Mouse (Mus musculus) forebrain, postnatal 0 days (tissue): ENCODE measurements around the gene Trpm6. TPM values are rescaled to one million over a fixed set of nuclear protein-coding genes. Genes with fewer than 3 reads are reported as not detected.

Experiments used
- ATAC-seq: fragments of 200-750 bp; cut with Nextera tagmentation; 2 replicates; pipeline ENCODE4 v1.8.0; 2017; ENCODE audit warnings: mild to moderate bottlenecking, moderate library complexity
- DNase-seq: peaks from one replicate; pipeline ENCODE4 v3.0.0-alpha.2; 2015
- H3K27ac ChIP-seq: fragments of 300-500 bp; sonication (generic); 2 replicates; pipeline ENCODE4 v1.5.1; 2014; ENCODE audit warnings: low read depth, mild to moderate bottlenecking, antibody characterized with exemption, low read length, moderate library complexity, mixed read lengths
- H3K27me3 ChIP-seq: fragments of 300-500 bp; sonication (generic); 2 replicates; pipeline ENCODE4 v1.6.1; 2014; ENCODE audit warnings: mild to moderate bottlenecking, low read length, mixed read lengths; ENCODE audit not compliant: insufficient read depth
- H3K36me3 ChIP-seq: fragments of 300-500 bp; sonication (generic); 2 replicates; pipeline ENCODE4 v1.6.1; 2014; ENCODE audit warnings: mild to moderate bottlenecking, moderate library complexity; ENCODE audit not compliant: insufficient read depth
- H3K4me1 ChIP-seq: fragments of 300-500 bp; sonication (generic); 2 replicates; pipeline ENCODE4 v1.6.1; 2014; ENCODE audit warnings: antibody characterized with exemption; ENCODE audit not compliant: insufficient read depth
- H3K4me2 ChIP-seq: fragments of 300-500 bp; sonication (generic); 2 replicates; pipeline ENCODE4 v1.6.1; 2014; ENCODE audit warnings: low read depth, mild to moderate bottlenecking, moderate library complexity
- H3K4me3 ChIP-seq: fragments of 300-500 bp; sonication (generic); 2 replicates; pipeline ENCODE4 v1.5.1; 2014; ENCODE audit warnings: low read depth, low read length, mixed read lengths
- H3K9ac ChIP-seq: fragments of 300-500 bp; sonication (generic); 2 replicates; pipeline ENCODE4 v1.6.1; 2014; ENCODE audit warnings: mild to moderate bottlenecking
- H3K9me3 ChIP-seq: fragments of 300-500 bp; sonication (generic); 2 replicates; pipeline ENCODE4 v1.6.1; 2016; ENCODE audit warnings: low read length
- CTCF ChIP-seq: sonication (generic); IDR thresholded peaks from 2 replicates; pipeline ENCODE4 v1.5.1; 2016; ENCODE audit warnings: antibody characterized with exemption, control low read depth, low read depth
- WGBS: fragments of 180-500 bp; shearing (Covaris S2); extraction: QIAGEN DNeasy Blood & Tissue Kit; methylation state at CpG from one replicate; pipeline ENCODE4 v1.1.7; 2014; 5-methylcytosine and 5-hydroxymethylcytosine counted together
- polyA plus RNA-seq: library from polyadenylated mRNA; unstranded; fragments of >200 nt; fragmentation: Nextera tagmentation; extraction: Ambion mirVana; gene quantifications from 2 replicates; pipeline ENCODE4 v1.2.1, GENCODE M21; 2015
- total RNA-seq: library from RNA; depleted of rRNA; stranded (reverse); fragments of >200 nt; gene quantifications from 2 replicates; pipeline ENCODE4 v1.2.3, GENCODE M21; 2014

Gene Trpm6
- total and polyA plus RNA-seq, 2 experiments from 2014 or later, result 0.27 to 0.29 TPM

- TF ChIP-seq CTCF, result peak; percentile 85
- no peak for ATAC-seq
- 52% methylated on average over 1 of the region's 1 CpGs for WGBS
- Histone ChIP-seq H3K4me1 (peaks cover 9% of the 10 kb centered on the region), H3K36me3 (0 out of 2 replicates have a peak, but pooled peaks cover 4% of the 10 kb centered on the region), H3K9me3 (no peaks in the 10 kb centered on the region), H3K27me3 (no peaks in the 10 kb centered on the region), H3K4me3 (no peak overlapping the region), H3K9ac (no peak overlapping the region), H3K27ac (no peak overlapping the region), H3K4me2 (no peak overlapping the region)
- DNase-seq, result peak; percentile 81
Observed at GRCm38 (mm10) chr19:18716374-18716773, 33.4 kb upstream of the Trpm6 start.

DNA sequence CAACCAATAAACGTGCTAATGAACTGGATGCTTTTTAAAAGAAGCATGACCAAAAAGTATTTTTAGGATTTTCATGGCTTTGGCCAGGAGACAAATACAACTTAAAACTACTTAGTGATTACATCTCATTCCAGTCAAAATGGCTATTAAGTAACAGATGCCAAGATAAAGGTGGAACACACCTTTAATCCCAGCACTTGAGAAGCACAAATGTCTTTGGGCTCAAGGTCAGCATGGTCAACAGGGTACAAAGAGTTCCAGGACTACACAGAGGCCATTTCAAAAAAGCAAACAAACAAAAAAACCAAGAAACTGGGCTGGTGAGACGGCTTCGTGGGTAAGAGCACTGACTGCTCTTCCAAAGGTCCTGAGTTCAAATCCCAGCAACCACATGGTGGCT, 29.4 kb upstream of the Trpm6 start:
- no peaks in the 10 kb centered on the region for H3K9me3 ChIP-seq
- ATAC-seq (no peak), DNase-seq (no peak)
- H3K9ac ChIP-seq, result no peak overlapping the region
- no peaks in the 10 kb centered on the region for H3K27me3 ChIP-seq
- WGBS, result 89% methylated on average over 3 of the region's 3 CpGs
- TF ChIP-seq CTCF, result no peak
- H3K4me3 ChIP-seq, result no peak overlapping the region
- H3K27ac ChIP-seq, result no peak overlapping the region
- H3K4me1 ChIP-seq, result no peaks in the 10 kb centered on the region
- no peak overlapping the region for H3K4me2 ChIP-seq
- H3K36me3 ChIP-seq, result 0 out of 2 replicates have a peak, but pooled peaks cover 4% of the 10 kb centered on the region

- DNase-seq (no peak), ATAC-seq (no peak)
- no peak overlapping the region for H3K4me3 ChIP-seq
- H3K4me1 ChIP-seq, result no peaks in the 10 kb centered on the region
- no peak overlapping the region for H3K9ac ChIP-seq
- H3K4me2 ChIP-seq, result no peak overlapping the region
- H3K27ac ChIP-seq, result no peak overlapping the region
- TF ChIP-seq CTCF, result no peak
- no peaks in the 10 kb centered on the region for H3K27me3 ChIP-seq
- no peaks in the 10 kb centered on the region for H3K36me3 ChIP-seq
- H3K9me3 ChIP-seq, result no peaks in the 10 kb centered on the region
- 80% methylated on average over 2 of the region's 2 CpGs for WGBS
Observed at GRCm38 (mm10) chr19:18725186-18725585, 24.6 kb upstream of the Trpm6 start.

GRCm38 (mm10) chr19:18730255-18730654, 19.5 kb upstream of the Trpm6 start:
- Histone ChIP-seq H3K27ac (no peak overlapping the region), H3K4me3 (no peak overlapping the region), H3K9me3 (no peaks in the 10 kb centered on the region), H3K9ac (no peak overlapping the region), H3K27me3 (no peaks in the 10 kb centered on the region), H3K4me2 (no peak overlapping the region), H3K36me3 (no peaks in the 10 kb centered on the region), H3K4me1 (no peaks in the 10 kb centered on the region)
- DNase-seq, result no peak
- TF ChIP-seq CTCF, result no peak
- no peak for ATAC-seq
- WGBS, result 83% methylated on average over 7 of the region's 7 CpGs

DNA sequence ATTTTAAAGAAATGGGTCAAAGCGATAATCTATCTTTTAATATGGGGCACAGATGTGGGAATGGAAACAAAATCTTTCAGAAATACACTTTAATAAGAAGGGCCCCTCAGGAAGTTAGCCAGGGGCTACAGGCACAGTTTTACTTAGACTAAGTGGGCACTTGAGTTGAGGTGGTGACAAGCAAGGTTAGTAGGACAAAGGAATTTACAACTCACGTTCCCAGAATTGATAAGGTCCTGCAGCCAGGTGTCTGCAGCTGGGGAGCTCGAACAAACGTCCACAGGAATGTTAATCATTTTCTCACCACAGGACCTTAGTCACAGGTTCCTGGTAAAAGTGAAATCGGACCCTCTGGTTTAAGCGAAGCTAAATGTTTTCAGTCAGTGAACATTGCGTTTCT, 18.7 kb upstream of the Trpm6 start:
- Histone ChIP-seq H3K27me3 (no peaks in the 10 kb centered on the region), H3K4me2 (no peak overlapping the region), H3K4me1 (no peaks in the 10 kb centered on the region), H3K9ac (no peak overlapping the region), H3K4me3 (no peak overlapping the region), H3K27ac (no peak overlapping the region), H3K36me3 (no peaks in the 10 kb centered on the region), H3K9me3 (no peaks in the 10 kb centered on the region)
- no peak for TF ChIP-seq CTCF
- DNase-seq (no peak), ATAC-seq (no peak)
- WGBS, result 62% methylated on average over 7 of the region's 7 CpGs

DNA sequence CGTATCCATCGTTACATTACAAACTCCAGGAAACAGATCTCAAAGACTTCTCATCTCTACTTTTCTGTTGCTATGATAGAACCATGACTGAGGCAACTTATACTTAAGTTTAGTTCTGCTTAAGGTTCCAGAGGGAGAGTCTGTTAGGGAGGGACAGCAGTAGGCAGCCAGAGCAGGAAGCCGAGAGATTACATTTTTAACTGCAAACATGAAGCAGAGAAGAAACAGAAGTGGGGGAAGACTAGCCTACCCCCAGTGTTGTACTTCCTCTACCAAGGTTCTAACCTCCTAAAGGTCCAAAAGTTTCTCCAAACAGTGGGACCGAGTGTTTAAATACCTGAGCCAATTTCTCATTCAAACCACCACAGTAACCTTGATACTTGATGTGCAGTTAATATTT, 13.9 kb upstream of the Trpm6 start:
- Histone ChIP-seq H3K27ac (no peak overlapping the region), H3K27me3 (no peaks in the 10 kb centered on the region), H3K9ac (no peak overlapping the region), H3K4me3 (no peak overlapping the region), H3K4me1 (no peaks in the 10 kb centered on the region), H3K9me3 (no peaks in the 10 kb centered on the region), H3K36me3 (no peaks in the 10 kb centered on the region), H3K4me2 (no peak overlapping the region)
- DNase-seq, result no peak
- TF ChIP-seq CTCF, result no peak
- 94% methylated on average over 4 of the region's 4 CpGs for WGBS
- no peak for ATAC-seq

DNA sequence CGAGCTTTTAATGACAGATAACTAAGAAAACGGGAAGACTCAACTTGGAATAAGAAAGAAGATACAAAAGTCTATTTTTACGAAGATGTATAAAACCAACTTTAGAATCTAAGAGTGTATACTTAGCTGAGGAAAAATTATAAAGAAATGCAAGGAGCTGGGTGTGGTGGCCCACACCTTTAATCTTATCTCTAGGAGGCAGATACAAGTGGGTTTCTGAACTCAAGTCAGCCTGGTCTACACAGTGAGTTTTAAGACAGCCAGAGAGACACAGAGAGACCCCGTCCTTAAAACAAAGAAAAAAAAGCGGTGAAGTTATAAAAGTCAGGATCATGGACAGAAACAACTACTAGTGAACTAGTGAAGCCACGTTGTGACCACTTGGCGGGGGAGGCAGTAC, 10.6 kb upstream of the Trpm6 start:
- no peaks in the 10 kb centered on the region for H3K4me1 ChIP-seq
- H3K27me3 ChIP-seq, result no peaks in the 10 kb centered on the region
- no peak overlapping the region for H3K9ac ChIP-seq
- no peak for TF ChIP-seq CTCF
- no peak overlapping the region for H3K27ac ChIP-seq
- WGBS, result 89% methylated on average over 7 of the region's 7 CpGs
- H3K36me3 ChIP-seq, result no peaks in the 10 kb centered on the region
- no peak for ATAC-seq
- no peaks in the 10 kb centered on the region for H3K9me3 ChIP-seq
- no peak overlapping the region for H3K4me2 ChIP-seq
- H3K4me3 ChIP-seq, result no peak overlapping the region
- no peak for DNase-seq

DNA sequence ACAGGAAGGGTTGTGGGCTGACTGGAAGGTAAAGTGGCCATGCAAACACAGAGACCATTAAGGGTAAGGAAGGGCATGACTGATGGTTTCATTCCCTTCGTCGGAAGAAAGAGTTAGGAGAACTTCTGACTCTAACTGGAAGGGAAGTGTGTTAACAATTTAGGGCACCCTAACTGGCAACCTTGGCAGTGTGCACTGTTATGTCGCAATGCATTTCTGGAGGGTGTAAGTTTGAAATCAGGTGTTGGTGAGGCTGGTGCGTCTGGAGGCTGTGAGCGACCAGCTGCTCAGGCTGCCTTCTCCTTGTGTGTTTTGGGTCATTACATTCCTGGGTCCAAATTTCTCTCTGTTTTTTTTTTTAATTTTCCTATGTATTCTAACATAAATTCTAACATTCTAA, 5.8 kb upstream of the Trpm6 start:
- H3K9me3 ChIP-seq, result no peaks in the 10 kb centered on the region
- WGBS, result 88% methylated on average over 5 of the region's 5 CpGs
- no peak overlapping the region for H3K4me2 ChIP-seq
- no peak for TF ChIP-seq CTCF
- H3K4me3 ChIP-seq, result no peak overlapping the region
- no peaks in the 10 kb centered on the region for H3K27me3 ChIP-seq
- H3K36me3 ChIP-seq, result no peaks in the 10 kb centered on the region
- H3K9ac ChIP-seq, result no peak overlapping the region
- DNase-seq (no peak), ATAC-seq (no peak)
- no peak overlapping the region for H3K27ac ChIP-seq
- no peaks in the 10 kb centered on the region for H3K4me1 ChIP-seq
